Comparison of ENCODE assay signal across 15 mouse cellular contexts in genomic region chr6:54171385-54171784, GRCm38 (mm10).
"Had no signal": no experiment of that assay in that cellular context is flagged by ENCODE, and none has a peak within 500 bp of the region (broad histone marks: within the 10 kb centered on the region; RNA-seq: fewer than 3 reads in every experiment).

No protein-coding gene starts in this region.

- DNase-seq: kidney, adult 2 months; kidney, postnatal 25 days; layer of hippocampus, adult 9-11 months; liver, embryonic 13.5 days; lung, adult 2 months; lung, postnatal 14 days; lung, postnatal 4 days; right cerebral cortex, adult 18-20 months; right cerebral cortex, postnatal 14 days; right cerebral cortex, postnatal 4 days; thymus, postnatal 25 days had no signal

- H3K27ac ChIP-seq: kidney, postnatal 0 days; layer of hippocampus, adult 2 months; liver, embryonic 13.5 days; neural tube, embryonic 13.5 days had no signal

- H3K27me3 ChIP-seq: liver, embryonic 13.5 days; midbrain, embryonic 12.5 days; neural tube, embryonic 13.5 days had no signal

- H3K9me3 ChIP-seq: liver, embryonic 13.5 days; midbrain, embryonic 12.5 days; neural tube, embryonic 13.5 days had no signal

- H3K4me2 ChIP-seq: liver, embryonic 13.5 days; midbrain, embryonic 12.5 days; neural tube, embryonic 13.5 days had no signal

- H3K4me1 ChIP-seq: liver, embryonic 13.5 days had no signal

- H3K4me3 ChIP-seq: layer of hippocampus, adult 2 months; liver, embryonic 13.5 days; midbrain, embryonic 12.5 days; neural tube, embryonic 13.5 days had no signal

- H3K9ac ChIP-seq: liver, embryonic 13.5 days; midbrain, embryonic 12.5 days; neural tube, embryonic 13.5 days had no signal

- H3K36me3 ChIP-seq: liver, embryonic 13.5 days; midbrain, embryonic 12.5 days; neural tube, embryonic 13.5 days had no signal
